Mouse (Mus musculus) gastrocnemius, adult 2 months (tissue): ENCODE data around the gene Epb41l4b. TPM values are rescaled to one million over a fixed set of nuclear protein-coding genes. Genes with fewer than 3 reads are reported as not detected.

ENCODE experiments used
- DNase-seq: peaks from one replicate; pipeline ENCODE4 v3.0.0; 2022
- H3K27ac ChIP-seq: fragments of 200-600 bp; 2 replicates; pipeline ENCODE4 v1.8.1; 2022; ENCODE audit warnings: mild to moderate bottlenecking
- H3K4me3 ChIP-seq: fragments of 200-600 bp; 2 replicates; pipeline ENCODE4 v1.8.1; 2022; ENCODE audit warnings: mild to moderate bottlenecking, moderate library complexity
- CTCF ChIP-seq: fragments of 200-600 bp; IDR thresholded peaks from 2 replicates; pipeline ENCODE4 v1.8.1; 2022; ENCODE audit warnings: antibody characterized with exemption, mild to moderate bottlenecking, moderate library complexity
- intact Hi-C: fragments of 180-260 bp; cut with DNase I; formaldehyde crosslinking; loops from one replicate; pipeline ENCODE4 v1.15.1; 2025
- total RNA-seq, 2 experiments: library from RNA; stranded (reverse); gene quantifications; 2 replicates each; pipeline ENCODE4 v1.2.3; 2021

Epb41l4b gene
- total RNA-seq, 2 experiments from 2014 or later: 2.5 to 3.1 TPM

GRCm38 (mm10) chr4:57120563-57120962 lies 22.7 kb downstream of the Epb41l4b start:
- intact Hi-C loops: loop anchor here (2.0 kb wide), 1 partner anchor 24 kb away; no protein-coding TSS in a partner anchor
- DNase-seq: peak; percentile 39
- TF ChIP-seq CTCF: peak; percentile 51
- H3K4me3 ChIP-seq: no peak overlapping the region
- no peak overlapping the region for H3K27ac ChIP-seq

GRCm38 (mm10) chr4:57119976-57120375 lies 23.3 kb downstream of the Epb41l4b start:
- intact Hi-C loops: loop anchor here (2.0 kb wide), 1 partner anchor 25 kb away; no protein-coding TSS in a partner anchor
- no peak for DNase-seq
- H3K4me3 ChIP-seq: no peak overlapping the region
- no peak for TF ChIP-seq CTCF
- no peak overlapping the region for H3K27ac ChIP-seq

GRCm38 (mm10) chr4:57118883-57119282 lies 24.4 kb downstream of the Epb41l4b start:
- no peak overlapping the region for H3K4me3 ChIP-seq
- DNase-seq: no peak
- TF ChIP-seq CTCF: no peak
- intact Hi-C loops: no loop called here
- H3K27ac ChIP-seq: no peak overlapping the region

- no peak overlapping the region for H3K27ac ChIP-seq
- DNase-seq: no peak
- TF ChIP-seq CTCF: no peak
- intact Hi-C loops: no loop called here
- H3K4me3 ChIP-seq: no peak overlapping the region
Observed at GRCm38 (mm10) chr4:57116278-57116677, 27.0 kb downstream of the Epb41l4b start.

- H3K4me3 ChIP-seq: no peak overlapping the region
- H3K27ac ChIP-seq: no peak overlapping the region
- peak; percentile 43 for DNase-seq
- no peak for TF ChIP-seq CTCF
- intact Hi-C loops: no loop called here
Observed at GRCm38 (mm10) chr4:57114617-57115592, 28.3 kb downstream of the Epb41l4b start.

GRCm38 (mm10) chr4:57113472-57114216 lies 29.6 kb downstream of the Epb41l4b start:
- intact Hi-C loops: no loop called here
- Histone ChIP-seq H3K27ac (no peak overlapping the region), H3K4me3 (no peak overlapping the region)
- no peak for DNase-seq
- TF ChIP-seq CTCF: no peak

GRCm38 (mm10) chr4:57111992-57112540 lies 31.2 kb downstream of the Epb41l4b start:
- H3K4me3 ChIP-seq: no peak overlapping the region
- intact Hi-C loops: no loop called here
- no peak for DNase-seq
- no peak for TF ChIP-seq CTCF
- no peak overlapping the region for H3K27ac ChIP-seq

- Histone ChIP-seq H3K27ac (no peak overlapping the region), H3K4me3 (no peak overlapping the region)
- intact Hi-C loops: no loop called here
- DNase-seq: no peak
- TF ChIP-seq CTCF: no peak
Observed at GRCm38 (mm10) chr4:57111411-57111810, 31.8 kb downstream of the Epb41l4b start.

GRCm38 (mm10) chr4:57109543-57109942 lies 33.7 kb downstream of the Epb41l4b start:
- TF ChIP-seq CTCF: no peak
- DNase-seq: no peak
- no peak overlapping the region for H3K4me3 ChIP-seq

GRCm38 (mm10) chr4:57105339-57105738 lies 37.9 kb downstream of the Epb41l4b start:
- no peak overlapping the region for H3K27ac ChIP-seq
- no peak for DNase-seq
- TF ChIP-seq CTCF: no peak
- no peak overlapping the region for H3K4me3 ChIP-seq
- intact Hi-C loops: no loop called here

More at GRCm38 (mm10) chr4:57109543-57109942, 33.7 kb downstream of the Epb41l4b start:
- no peak overlapping the region for H3K27ac ChIP-seq
- intact Hi-C loops: no loop called here

GRCm38 (mm10) chr4:57103830-57104229 lies 39.4 kb downstream of the Epb41l4b start:
- DNase-seq: no peak
- H3K27ac ChIP-seq: no peak overlapping the region
- no peak overlapping the region for H3K4me3 ChIP-seq
- intact Hi-C loops: no loop called here
- no peak for TF ChIP-seq CTCF

GRCm38 (mm10) chr4:57101095-57101494 lies 42.1 kb downstream of the Epb41l4b start:
- TF ChIP-seq CTCF: no peak
- H3K4me3 ChIP-seq: no peak overlapping the region
- intact Hi-C loops: no loop called here
- no peak for DNase-seq
- H3K27ac ChIP-seq: no peak overlapping the region

- TF ChIP-seq CTCF: no peak
- intact Hi-C loops: no loop called here
Observed at GRCm38 (mm10) chr4:57097411-57097810, 45.8 kb downstream of the Epb41l4b start.

More at GRCm38 (mm10) chr4:57097411-57097810, 45.8 kb downstream of the Epb41l4b start:
- no peak overlapping the region for H3K27ac ChIP-seq
- DNase-seq: no peak
- H3K4me3 ChIP-seq: no peak overlapping the region
